Mouse (Mus musculus) heart, adult 2 months (tissue): ENCODE results near the gene Slc4a11.

Source experiments
- CTCF ChIP-seq: fragments of 200-600 bp; IDR thresholded peaks from 2 replicates; pipeline ENCODE4 v1.8.1; 2022; ENCODE audit warnings: antibody characterized with exemption, mild to moderate bottlenecking, moderate library complexity
- EP300 ChIP-seq: fragments of 200-500 bp; IDR thresholded peaks from 2 replicates; pipeline ENCODE4 v1.6.1; 2011; ENCODE audit warnings: low read depth, low read length, control low read depth; ENCODE audit not compliant: insufficient read depth
- POLR2A ChIP-seq: fragments of 200-500 bp; IDR thresholded peaks from 2 replicates; pipeline ENCODE4 v1.6.1; 2011; ENCODE audit warnings: mild to moderate bottlenecking, low read depth, low read length, control low read depth; ENCODE audit not compliant: insufficient read depth

GRCm38 (mm10) chr2:130657541-130657940 is 39.8 kb downstream of the Slc4a11 start:
- TF ChIP-seq EP300 (no peak), POLR2A (no peak), CTCF (no peak)
